Comparison of ENCODE assay signal across 15 mouse cellular contexts in the genomic region with DNA sequence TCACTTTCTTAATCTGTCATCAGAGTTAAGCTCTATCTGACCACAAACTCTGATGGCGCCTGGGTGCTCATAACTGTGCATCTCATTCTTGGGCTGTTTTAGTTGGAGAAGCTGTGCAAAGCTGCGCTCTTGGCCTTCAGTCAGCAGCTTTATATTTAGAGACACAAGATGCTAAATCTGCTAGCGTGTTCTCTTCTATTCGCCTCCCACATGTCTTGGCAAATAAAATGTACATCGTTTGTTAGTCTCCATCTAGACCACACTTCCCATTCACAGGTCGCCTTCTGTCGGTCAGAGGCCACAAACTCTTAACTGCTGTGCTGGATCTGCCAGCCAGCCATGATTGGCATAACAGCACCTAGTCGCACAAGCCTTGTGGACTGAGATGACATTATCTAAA. TPM values are rescaled to one million over a fixed set of nuclear protein-coding genes. Genes with fewer than 3 reads are reported as not detected.
DNase-seq lines count a peak whose midpoint lies in the region; ATAC-seq lines count a peak whose summit lies in the region.
"Had no signal": no experiment of that assay in that cellular context is flagged by ENCODE, and none has a peak within 500 bp of the region (broad histone marks: within the 10 kb centered on the region; RNA-seq: fewer than 3 reads in every experiment).

No protein-coding gene starts in this region.

- H3K27me3 ChIP-seq in midbrain, embryonic 13.5 days = no peaks in the 10 kb centered on the region
- H3K27me3 ChIP-seq: Patski had no signal

- H3K4me2 ChIP-seq in midbrain, embryonic 13.5 days (replicated peaks) = no peak overlapping the region

- 0 out of 2 replicates have a peak, but pooled peaks cover 3% of the 10 kb centered on the region for H3K4me1 ChIP-seq in midbrain, embryonic 13.5 days (replicated peaks)

- no peak for ATAC-seq in midbrain, embryonic 13.5 days
- ATAC-seq: forebrain, embryonic 14.5 days; Patski had no signal

- no peaks in the 10 kb centered on the region for H3K9me3 ChIP-seq in midbrain, embryonic 13.5 days

- H3K9ac ChIP-seq in midbrain, embryonic 13.5 days (replicated peaks) = no peak overlapping the region

- DNase-seq in right cerebral cortex, adult 18-20 months = peak; percentile 47
- no peak for DNase-seq in right cerebral cortex, postnatal 14 days
- peak; percentile 63 for DNase-seq in layer of hippocampus, adult 9-10 months (ENCODE audit: low spot score)
- DNase-seq in left cerebral cortex, postnatal 36 days (ENCODE audit: low spot score in 2 of 2) = peak; percentile 32 to 40
- DNase-seq in urinary bladder, postnatal 4 days (ENCODE audit: low spot score in 2 of 2) = no peak
- DNase-seq in cerebellum, adult 8-10 months = no peak
- DNase-seq: adrenal gland, postnatal 25 days; cerebellum, adult 9-10 months; embryo, embryonic 11 days; gastrocnemius, postnatal 14 days had no signal

- no peak overlapping the region for H3K27ac ChIP-seq in midbrain, embryonic 13.5 days

- H3K36me3 ChIP-seq in midbrain, embryonic 13.5 days = no peaks in the 10 kb centered on the region

- 90% methylated on average over 8 of the region's 8 CpGs for WGBS in midbrain, embryonic 13.5 days

- intact Hi-C loops in left cerebral cortex, postnatal 36 days (cut with DNase I) = no loop called here

- no peak overlapping the region for H3K4me3 ChIP-seq in midbrain, embryonic 13.5 days (replicated peaks)

RNA-seq across cellular contexts. Expression of a gene that starts 14.0 kb away (rescaled TPM):
- 10 to 100 TPM; 90.6 to 96.2 TPM for total RNA-seq in left cerebral cortex, postnatal 36 days (2021)
- 11.5 and 12.1 TPM in 2 replicates for polyA plus RNA-seq in midbrain, embryonic 13.5 days (2015; fragmentation: Nextera tagmentation; extraction: Ambion mirVana)
- total RNA-seq: megakaryocyte-erythroid progenitor cell, adult 5-6 weeks had no signal
- polyA plus RNA-seq: C2C12 had no signal

Comparison
In these comparisons a context has a peak if more than half of its experiments do, and no peak if none do; other contexts are left out.
1. DNase-seq: peak in right cerebral cortex, adult 18-20 months (single experiment), layer of hippocampus, adult 9-10 months (single experiment) and left cerebral cortex, postnatal 36 days (2 of 2); none in right cerebral cortex, postnatal 14 days (single experiment), urinary bladder, postnatal 4 days (0 of 2) and cerebellum, adult 8-10 months (single experiment).